Mouse (Mus musculus) thymus, adult 2 months (tissue): ENCODE results near the gene Poll. TPM values are rescaled to one million over a fixed set of nuclear protein-coding genes. Genes with fewer than 3 reads are reported as not detected.

Experiments
- DNase-seq: peaks from one replicate; pipeline ENCODE4 v3.0.0; 2021
- H3K27ac ChIP-seq: fragments of 200-500 bp; 2 replicates; pipeline ENCODE4 v1.5.1; 2012; ENCODE audit warnings: low read length, control low read depth; ENCODE audit not compliant: control insufficient read depth, insufficient read depth
- H3K27me3 ChIP-seq: fragments of 200-500 bp; 2 replicates; pipeline ENCODE4 v1.6.1; 2012; ENCODE audit warnings: mild to moderate bottlenecking, low read length, moderate library complexity, mixed read lengths; ENCODE audit not compliant: control insufficient read depth, insufficient read depth
- H3K36me3 ChIP-seq: fragments of 200-500 bp; 2 replicates; pipeline ENCODE4 v1.6.1; 2012; ENCODE audit warnings: mild to moderate bottlenecking, low read length, moderate library complexity; ENCODE audit not compliant: control insufficient read depth, insufficient read depth
- H3K4me1 ChIP-seq: fragments of 200-500 bp; replicated peaks from 2 replicates; pipeline ENCODE4 v1.6.1; 2012; ENCODE audit warnings: low read length; ENCODE audit not compliant: control insufficient read depth, insufficient read depth
- H3K4me3 ChIP-seq: fragments of 200-500 bp; 2 replicates; pipeline ENCODE4 v1.5.1; 2012; ENCODE audit warnings: mild to moderate bottlenecking, low read length, control low read depth, moderate library complexity; ENCODE audit not compliant: control insufficient read depth, insufficient read depth
- CTCF ChIP-seq: fragments of 200-500 bp; IDR thresholded peaks from 2 replicates; pipeline ENCODE4 v1.5.1; 2012; ENCODE audit warnings: mild to moderate bottlenecking, control low read depth, low read length, moderate library complexity, borderline replicate concordance; ENCODE audit not compliant: control insufficient read depth, poor library complexity, insufficient read depth; ENCODE audit errors: extremely low read depth
- POLR2A ChIP-seq: fragments of 200-500 bp; IDR thresholded peaks from 2 replicates; pipeline ENCODE4 v1.6.1; 2012; ENCODE audit warnings: mild to moderate bottlenecking, low read length, control low read depth, moderate library complexity; ENCODE audit not compliant: control insufficient read depth, poor library complexity, insufficient read depth; ENCODE audit errors: extremely low read depth
- WGBS: fragments of 180-500 bp; shearing (Covaris S2); methylation state at CpG from one replicate; pipeline ENCODE4 v1.1.7; 2018; 5-methylcytosine and 5-hydroxymethylcytosine counted together
- polyA plus RNA-seq: library from polyadenylated mRNA; depleted of rRNA; stranded (reverse); fragments of >200 nt; gene quantifications from 2 replicates; pipeline ENCODE4 v1.2.3, GENCODE M21; 2012

The Poll gene
- polyA plus RNA-seq, 1 experiment: 6.8 TPM

- H3K36me3 ChIP-seq: no peaks in the 10 kb centered on the region
- peak; percentile 68 for DNase-seq
- H3K4me3 ChIP-seq: peak overlapping the region; percentile 27
- peaks cover 31% of the 10 kb centered on the region for H3K4me1 ChIP-seq
- H3K27me3 ChIP-seq: no peaks in the 10 kb centered on the region
- TF ChIP-seq CTCF (peak; percentile 34; the same call in 1 of the 2 replicates), POLR2A (no peak)
- no peak overlapping the region for H3K27ac ChIP-seq
- 1% methylated on average over 53 of the region's 58 CpGs for WGBS
Measured at GRCm38 (mm10) chr19:45541409-45542041, 18.8 kb downstream of the Poll start.

- TF ChIP-seq CTCF (no peak), POLR2A (no peak)
- 49% methylated on average over 8 of the region's 8 CpGs for WGBS
- no peak for DNase-seq
- no peak overlapping the region for H3K27ac ChIP-seq
- H3K36me3 ChIP-seq: no peaks in the 10 kb centered on the region
- H3K4me1 ChIP-seq: peaks cover 31% of the 10 kb centered on the region
- H3K27me3 ChIP-seq: no peaks in the 10 kb centered on the region
- H3K4me3 ChIP-seq: no peak overlapping the region
Measured at GRCm38 (mm10) chr19:45540657-45541408, 19.5 kb downstream of the Poll start.

- no peaks in the 10 kb centered on the region for H3K27me3 ChIP-seq
- H3K4me1 ChIP-seq: peaks cover 14% of the 10 kb centered on the region
- H3K36me3 ChIP-seq: no peaks in the 10 kb centered on the region
- H3K27ac ChIP-seq: no peak overlapping the region
- TF ChIP-seq CTCF: peak; percentile 25; the same call in 1 of the 2 replicates
- no peak for TF ChIP-seq POLR2A
- WGBS: 74% methylated on average over 1 of the region's 1 CpGs
- no peak overlapping the region for H3K4me3 ChIP-seq
- DNase-seq: peak; percentile 69
Measured at GRCm38 (mm10) chr19:45537505-45537904, 22.8 kb downstream of the Poll start.

GRCm38 (mm10) chr19:45535929-45536328, 24.4 kb downstream of the Poll start:
- Histone ChIP-seq H3K36me3 (no peaks in the 10 kb centered on the region), H3K27ac (no peak overlapping the region)
- 85% methylated on average over 6 of the region's 6 CpGs for WGBS

GRCm38 (mm10) chr19:45535214-45535735, 25.1 kb downstream of the Poll start:
- 94% methylated on average over 8 of the region's 8 CpGs for WGBS
- no peak overlapping the region for H3K4me3 ChIP-seq
- no peak for TF ChIP-seq CTCF
- TF ChIP-seq POLR2A: no peak
- H3K27ac ChIP-seq: no peak overlapping the region
- H3K36me3 ChIP-seq: no peaks in the 10 kb centered on the region
- no peak for DNase-seq
- H3K27me3 ChIP-seq: no peaks in the 10 kb centered on the region
- peaks cover 12% of the 10 kb centered on the region for H3K4me1 ChIP-seq

More at GRCm38 (mm10) chr19:45535929-45536328, 24.4 kb downstream of the Poll start:
- Histone ChIP-seq H3K27me3 (no peaks in the 10 kb centered on the region), H3K4me1 (peaks cover 7% of the 10 kb centered on the region), H3K4me3 (no peak overlapping the region)
- no peak for DNase-seq
- TF ChIP-seq POLR2A: no peak
- no peak for TF ChIP-seq CTCF

GRCm38 (mm10) chr19:45533617-45534016, 26.7 kb downstream of the Poll start:
- no peak for DNase-seq
- TF ChIP-seq POLR2A (no peak), CTCF (no peak)
- Histone ChIP-seq H3K4me1 (peaks cover 29% of the 10 kb centered on the region), H3K4me3 (no peak overlapping the region), H3K27me3 (no peaks in the 10 kb centered on the region), H3K27ac (no peak overlapping the region), H3K36me3 (no peaks in the 10 kb centered on the region)
- 52% methylated on average over 7 of the region's 7 CpGs for WGBS
